Mouse (Mus musculus) forelimb bud, embryonic 11.5 days (tissue): Measurements from ENCODE around the gene Hist1h4f.

Experiments
- DNase-seq: peaks from one replicate; pipeline ENCODE4 v3.0.0-alpha.2; 2012; ENCODE audit warnings: low read depth, low spot score

Hist1h4f gene

DNA sequence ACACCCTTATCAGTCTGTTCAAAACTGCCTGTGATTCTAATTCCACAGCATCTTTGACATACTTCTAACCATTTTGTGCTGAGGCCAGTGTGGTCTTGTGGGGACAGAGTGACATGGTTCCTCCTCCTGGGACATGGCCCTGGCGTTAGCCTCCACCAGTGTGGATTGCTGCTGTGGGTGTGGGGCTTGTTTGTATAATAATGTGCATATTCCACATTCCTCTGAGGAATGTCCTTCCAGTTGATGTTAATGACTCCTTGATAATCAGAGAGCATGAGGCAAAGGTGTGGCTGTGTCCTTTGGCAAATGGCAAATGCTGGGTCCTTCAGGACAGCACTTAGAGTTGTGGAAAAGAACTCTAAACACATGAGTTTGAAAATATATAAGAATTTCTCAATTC lies 37.9 kb downstream of the Hist1h4f start:
- DNase-seq: no peak

- DNase-seq: no peak
These were observed 41.3 kb downstream of the Hist1h4f start for GRCm38 (mm10) chr13:23510127-23510526.

DNA sequence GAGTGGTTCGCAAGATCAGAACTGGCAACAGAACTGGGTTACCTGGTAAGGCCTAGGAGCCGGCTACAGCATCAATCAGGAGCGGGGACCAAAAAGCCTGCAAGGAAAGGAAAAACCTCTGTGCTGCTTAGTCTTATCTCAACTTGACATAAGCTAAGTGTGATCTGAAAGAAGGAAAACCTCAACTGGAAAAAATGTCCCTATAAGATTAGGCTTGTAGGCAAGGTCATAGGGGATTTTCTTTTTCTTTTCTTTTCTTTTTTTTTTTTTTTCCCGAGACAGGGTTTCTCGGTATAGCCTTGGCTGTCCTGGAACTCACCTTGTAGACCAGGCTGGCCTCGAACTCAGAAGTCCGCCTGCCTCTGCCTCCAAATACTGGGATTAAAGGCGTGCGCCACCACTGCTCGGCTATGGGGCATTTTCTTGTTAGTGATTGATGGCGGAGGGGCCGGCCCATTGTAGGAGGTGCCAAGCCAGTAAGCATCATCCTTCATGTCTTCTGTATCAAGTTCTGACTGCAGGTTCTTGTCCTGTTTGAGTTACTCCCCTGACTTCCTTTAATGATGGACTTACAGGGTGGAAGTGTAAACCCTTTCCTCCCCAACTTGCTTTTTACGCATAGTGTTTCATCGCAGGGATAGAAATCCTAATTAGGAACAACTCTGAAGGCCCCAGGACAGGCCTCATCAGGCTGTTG lies 44.5 kb downstream of the Hist1h4f start:
- no peak for DNase-seq

DNA sequence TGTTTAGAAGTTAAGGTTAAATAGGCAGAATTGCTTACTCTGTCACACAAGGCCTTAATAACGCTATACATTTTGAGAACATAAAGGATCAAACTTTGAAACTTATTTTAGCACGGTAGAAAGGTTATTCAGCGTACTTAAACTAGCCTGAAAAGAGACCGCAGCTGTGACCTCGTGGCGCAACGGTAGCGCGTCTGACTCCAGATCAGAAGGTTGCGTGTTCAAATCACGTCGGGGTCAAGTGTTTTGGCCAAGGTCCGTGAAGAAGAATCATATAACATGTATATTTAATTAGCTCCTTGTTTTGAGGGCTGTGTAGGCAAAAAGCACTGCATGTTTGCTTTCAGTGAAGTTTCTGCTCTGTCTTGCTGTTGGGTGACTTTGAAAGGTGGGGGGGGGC lies 45.1 kb downstream of the Hist1h4f start:
- DNase-seq: peak; percentile 83

DNA sequence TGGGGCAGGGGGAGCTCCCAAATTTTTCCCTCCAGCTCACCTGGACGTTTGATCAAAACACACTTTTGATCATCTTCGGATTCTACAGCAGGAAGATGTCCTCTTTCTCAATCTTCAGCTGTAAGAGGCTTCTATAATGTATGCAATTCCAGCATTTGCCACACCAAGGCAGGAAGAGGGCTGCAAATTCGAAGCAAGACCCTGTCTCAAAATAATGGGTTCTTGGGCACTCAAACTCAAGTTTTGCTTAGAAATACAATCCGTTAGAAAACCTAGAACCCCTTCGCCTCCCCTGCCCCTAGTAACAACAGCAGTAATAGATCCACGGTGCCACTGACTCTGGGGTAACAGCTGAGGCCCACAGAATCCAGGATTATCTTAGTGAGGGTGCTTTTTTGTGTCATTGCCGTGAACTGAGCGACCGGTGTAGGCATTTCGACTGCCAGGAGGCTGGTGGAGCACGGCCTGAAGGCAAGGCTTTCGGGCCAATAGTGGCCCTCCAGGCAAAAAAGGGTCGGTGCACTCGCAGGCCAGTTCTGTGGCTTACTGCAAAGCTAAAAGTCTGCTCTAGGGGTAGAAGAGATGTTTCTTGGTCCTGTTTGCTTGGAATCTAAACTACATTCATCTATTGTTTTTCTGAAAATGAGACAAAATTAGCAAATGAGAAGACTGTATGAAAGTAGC lies 45.6 kb downstream of the Hist1h4f start:
- DNase-seq: no peak

DNA sequence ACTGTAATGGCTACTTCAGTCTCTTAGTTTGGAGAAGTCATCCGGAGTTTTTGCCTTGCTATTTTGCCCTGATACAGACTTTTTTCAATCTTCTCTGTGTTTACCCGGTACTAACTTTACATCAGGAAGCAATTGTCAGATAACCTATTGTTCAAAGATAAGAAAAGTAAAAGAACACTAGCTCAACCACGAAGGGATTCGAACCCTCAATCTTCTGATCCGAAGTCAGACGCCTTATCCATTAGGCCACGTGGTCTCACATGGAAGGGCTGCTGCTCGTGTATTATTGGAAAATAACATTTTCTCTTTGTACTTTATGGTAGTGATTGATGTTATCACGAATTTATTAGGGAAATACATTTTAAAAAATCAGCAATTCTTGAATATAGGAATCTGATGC lies 47.7 kb downstream of the Hist1h4f start:
- peak; percentile 77 for DNase-seq

DNA sequence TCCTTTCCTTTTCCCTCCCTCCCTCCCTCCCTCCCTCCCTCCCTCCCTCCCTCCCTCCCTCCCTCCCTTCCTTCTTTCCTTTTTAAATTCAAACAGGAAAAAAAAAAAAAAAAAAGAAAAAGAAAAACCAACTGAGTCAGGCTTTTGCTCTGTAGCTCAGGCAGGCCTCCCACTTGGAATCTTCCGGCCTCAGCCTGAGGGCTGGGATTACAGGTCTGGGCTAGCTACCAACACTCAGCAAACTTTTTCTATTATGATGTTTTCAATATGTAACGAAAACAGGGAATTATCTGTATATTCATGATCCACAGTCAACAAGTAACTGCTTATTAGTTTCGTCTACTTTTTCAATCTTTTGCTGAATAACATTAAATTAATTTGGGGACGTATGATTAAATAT lies 48.5 kb downstream of the Hist1h4f start:
- no peak for DNase-seq

- DNase-seq: no peak
These were observed 49.3 kb downstream of the Hist1h4f start for GRCm38 (mm10) chr13:23502031-23502567.

DNA sequence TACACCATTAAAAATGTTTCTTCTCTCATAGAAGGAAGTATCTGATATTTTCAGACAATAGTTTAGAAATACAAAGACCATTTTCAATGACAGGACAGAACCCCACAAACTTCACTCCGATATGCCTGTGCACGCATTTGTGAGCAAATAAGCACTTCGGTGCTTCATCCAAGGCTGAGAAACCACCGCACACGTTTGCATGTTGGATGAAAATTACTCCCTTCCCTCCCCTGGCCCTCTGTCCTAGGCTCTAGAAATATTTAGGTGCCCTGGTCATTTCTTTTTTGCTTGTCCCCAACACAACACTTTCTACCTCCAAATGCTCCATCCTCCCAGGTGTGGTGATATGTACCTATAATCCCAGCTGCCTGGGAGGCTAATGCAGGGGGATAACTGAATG lies 49.9 kb downstream of the Hist1h4f start:
- no peak for DNase-seq
